Mouse (Mus musculus) limb, embryonic 11.5 days (tissue): Measurements from ENCODE around the gene Ano7. TPM values are rescaled to one million over a fixed set of nuclear protein-coding genes. Genes with fewer than 3 reads are reported as not detected.

Source experiments
- microRNA-seq: library from miRNA; unstranded; fragments of <30 nt; microRNA quantifications from one replicate; pipeline ENCODE4, GENCODE M21; 2016
- polyA plus RNA-seq: library from polyadenylated mRNA; unstranded; fragments of >200 nt; fragmentation: Nextera tagmentation; extraction: Ambion mirVana; gene quantifications from 2 replicates; pipeline ENCODE4 v1.2.1, GENCODE M21; 2014

Ano7 gene
- polyA plus RNA-seq, 1 experiment from 2014 or later: 1.5 TPM

Small RNA genes lying within 50 kb of the gene (microRNA-seq; reads per million reads assigned to microRNA genes)
- not detected for gene Mir6345
- gene Mir6902: 0.92 reads per million

Other genes starting within 250 kb of the Ano7 start
- gene Agxt, start 238.7 kb upstream of the Ano7 start, polyA plus RNA-seq: not detected in 2 replicates
- gene 2310007B03Rik, start 213.0 kb upstream of the Ano7 start, polyA plus RNA-seq: 0.16 and 0.25 TPM in 2 replicates
- 0.28 and 0.32 TPM in 2 replicates for gene Crocc2, start 205.2 kb upstream of the Ano7 start, polyA plus RNA-seq
- gene Sned1, start 138.1 kb upstream of the Ano7 start, polyA plus RNA-seq: 15.0 and 17.5 TPM in 2 replicates
- 37.7 and 38.0 TPM in 2 replicates for gene Mterf4, start 68.0 kb upstream of the Ano7 start, polyA plus RNA-seq
- gene Ppp1r7, start 31.1 kb upstream of the Ano7 start, polyA plus RNA-seq: 75.1 and 75.2 TPM in 2 replicates
- gene Pask, start 30.4 kb upstream of the Ano7 start, polyA plus RNA-seq: 23.3 and 29.0 TPM in 2 replicates
- gene Hdlbp, start 104.9 kb downstream of the Ano7 start, polyA plus RNA-seq: 111 and 116 TPM in 2 replicates
- gene Farp2, start 138.1 kb downstream of the Ano7 start, polyA plus RNA-seq: 7.0 and 7.4 TPM in 2 replicates